Mouse (Mus musculus): ENCODE measurements around the gene Parn. TPM values are rescaled to one million over a fixed set of nuclear protein-coding genes. Genes with fewer than 3 reads are reported as not detected.

The Parn gene
- polyA plus RNA-seq, 1 experiment from 2014 or later, result 44.1 TPM

- no peak overlapping the region for H3K27ac ChIP-seq (ENCODE audit: low read depth, low read length)
- no peaks in the 10 kb centered on the region for H3K27me3 ChIP-seq (ENCODE audit: control insufficient read depth, insufficient read depth, low read length)
- H3K36me3 ChIP-seq (ENCODE audit: control insufficient read depth, insufficient read depth, low read length), result no peaks in the 10 kb centered on the region
- DNase-seq (ENCODE audit: low spot score, missing footprints), result no peak
- no peak overlapping the region for H3K9ac ChIP-seq (ENCODE audit: low read length)
- 86% methylated on average over 5 of the region's 5 CpGs for WGBS
- H3K9me3 ChIP-seq (ENCODE audit: control insufficient read depth, low read length), result no peaks in the 10 kb centered on the region
- no peak overlapping the region for H3K4me2 ChIP-seq
- no peak overlapping the region for H3K4me3 ChIP-seq (ENCODE audit: low read depth, low read length)
- H3K4me1 ChIP-seq (ENCODE audit: control insufficient read depth, insufficient read depth, low read length), result no peaks in the 10 kb centered on the region
- ATAC-seq (ENCODE audit: low FRiP score), result no peak
These were observed 136.7 kb downstream of the Parn start for GRCm38 (mm10) chr16:13531279-13531678.

- no peaks in the 10 kb centered on the region for H3K4me1 ChIP-seq (ENCODE audit: control insufficient read depth, insufficient read depth, low read length)
- H3K9me3 ChIP-seq (ENCODE audit: control insufficient read depth, low read length), result no peaks in the 10 kb centered on the region
- H3K4me2 ChIP-seq, result no peak overlapping the region
- H3K9ac ChIP-seq (ENCODE audit: low read length), result no peak overlapping the region
- no peaks in the 10 kb centered on the region for H3K36me3 ChIP-seq (ENCODE audit: control insufficient read depth, insufficient read depth, low read length)
- WGBS, result 84% methylated on average over 6 of the region's 6 CpGs
- H3K27ac ChIP-seq (ENCODE audit: low read depth, low read length), result no peak overlapping the region
- no peak for ATAC-seq (ENCODE audit: low FRiP score)
- H3K27me3 ChIP-seq (ENCODE audit: control insufficient read depth, insufficient read depth, low read length), result no peaks in the 10 kb centered on the region
- no peak for DNase-seq (ENCODE audit: low spot score, missing footprints)
- no peak overlapping the region for H3K4me3 ChIP-seq (ENCODE audit: low read depth, low read length)
These were observed 146.6 kb downstream of the Parn start for GRCm38 (mm10) chr16:13521359-13521758.

GRCm38 (mm10) chr16:13520301-13520700, 147.7 kb downstream of the Parn start:
- no peak overlapping the region for H3K9ac ChIP-seq (ENCODE audit: low read length)
- no peak overlapping the region for H3K27ac ChIP-seq (ENCODE audit: low read depth, low read length)
- H3K27me3 ChIP-seq (ENCODE audit: control insufficient read depth, insufficient read depth, low read length), result no peaks in the 10 kb centered on the region
- H3K4me2 ChIP-seq, result no peak overlapping the region
- H3K4me3 ChIP-seq (ENCODE audit: low read depth, low read length), result no peak overlapping the region
- H3K9me3 ChIP-seq (ENCODE audit: control insufficient read depth, low read length), result no peaks in the 10 kb centered on the region
- DNase-seq (ENCODE audit: low spot score, missing footprints) (no peak), ATAC-seq (ENCODE audit: low FRiP score) (no peak)
- 86% methylated on average over 6 of the region's 6 CpGs for WGBS
- H3K4me1 ChIP-seq (ENCODE audit: control insufficient read depth, insufficient read depth, low read length), result no peaks in the 10 kb centered on the region
- no peaks in the 10 kb centered on the region for H3K36me3 ChIP-seq (ENCODE audit: control insufficient read depth, insufficient read depth, low read length)

GRCm38 (mm10) chr16:13516214-13516613, 151.8 kb downstream of the Parn start:
- WGBS, result 60% methylated on average over 3 of the region's 3 CpGs
- H3K36me3 ChIP-seq (ENCODE audit: control insufficient read depth, insufficient read depth, low read length), result no peaks in the 10 kb centered on the region
- H3K9me3 ChIP-seq (ENCODE audit: control insufficient read depth, low read length), result no peaks in the 10 kb centered on the region
- no peak overlapping the region for H3K9ac ChIP-seq (ENCODE audit: low read length)
- H3K4me2 ChIP-seq, result no peak overlapping the region
- no peaks in the 10 kb centered on the region for H3K4me1 ChIP-seq (ENCODE audit: control insufficient read depth, insufficient read depth, low read length)
- no peak for ATAC-seq (ENCODE audit: low FRiP score)
- H3K27ac ChIP-seq (ENCODE audit: low read depth, low read length), result no peak overlapping the region
- H3K4me3 ChIP-seq (ENCODE audit: low read depth, low read length), result no peak overlapping the region
- no peaks in the 10 kb centered on the region for H3K27me3 ChIP-seq (ENCODE audit: control insufficient read depth, insufficient read depth, low read length)
- no peak for DNase-seq (ENCODE audit: low spot score, missing footprints)

- Histone ChIP-seq H3K9me3 (ENCODE audit: control insufficient read depth, low read length) (no peaks in the 10 kb centered on the region), H3K27me3 (ENCODE audit: control insufficient read depth, insufficient read depth, low read length) (no peaks in the 10 kb centered on the region), H3K4me1 (ENCODE audit: control insufficient read depth, insufficient read depth, low read length) (no peaks in the 10 kb centered on the region), H3K9ac (ENCODE audit: low read length) (no peak overlapping the region), H3K36me3 (ENCODE audit: control insufficient read depth, insufficient read depth, low read length) (no peaks in the 10 kb centered on the region), H3K27ac (ENCODE audit: low read depth, low read length) (no peak overlapping the region), H3K4me3 (ENCODE audit: low read depth, low read length) (no peak overlapping the region), H3K4me2 (no peak overlapping the region)
- no peak for DNase-seq (ENCODE audit: low spot score, missing footprints)
- no peak for ATAC-seq (ENCODE audit: low FRiP score)
- WGBS, result 90% methylated on average over 7 of the region's 7 CpGs
These were observed 152.4 kb downstream of the Parn start for GRCm38 (mm10) chr16:13515524-13515923.

GRCm38 (mm10) chr16:13505055-13505454, 162.9 kb downstream of the Parn start:
- Histone ChIP-seq H3K27me3 (ENCODE audit: control insufficient read depth, insufficient read depth, low read length) (no peaks in the 10 kb centered on the region), H3K36me3 (ENCODE audit: control insufficient read depth, insufficient read depth, low read length) (no peaks in the 10 kb centered on the region), H3K9me3 (ENCODE audit: control insufficient read depth, low read length) (no peaks in the 10 kb centered on the region), H3K4me1 (ENCODE audit: control insufficient read depth, insufficient read depth, low read length) (no peaks in the 10 kb centered on the region), H3K4me2 (no peak overlapping the region), H3K27ac (ENCODE audit: low read depth, low read length) (no peak overlapping the region), H3K9ac (ENCODE audit: low read length) (no peak overlapping the region), H3K4me3 (ENCODE audit: low read depth, low read length) (no peak overlapping the region)
- ATAC-seq (ENCODE audit: low FRiP score), result no peak
- DNase-seq (ENCODE audit: low spot score, missing footprints), result no peak
- WGBS, result 84% methylated on average over 5 of the region's 5 CpGs

- Histone ChIP-seq H3K4me2 (no peak overlapping the region), H3K4me3 (ENCODE audit: low read depth, low read length) (no peak overlapping the region), H3K9me3 (ENCODE audit: control insufficient read depth, low read length) (no peaks in the 10 kb centered on the region), H3K9ac (ENCODE audit: low read length) (no peak overlapping the region), H3K36me3 (ENCODE audit: control insufficient read depth, insufficient read depth, low read length) (no peaks in the 10 kb centered on the region), H3K27ac (ENCODE audit: low read depth, low read length) (no peak overlapping the region), H3K27me3 (ENCODE audit: control insufficient read depth, insufficient read depth, low read length) (no peaks in the 10 kb centered on the region), H3K4me1 (ENCODE audit: control insufficient read depth, insufficient read depth, low read length) (no peaks in the 10 kb centered on the region)
- DNase-seq (ENCODE audit: low spot score, missing footprints), result no peak
- no peak for ATAC-seq (ENCODE audit: low FRiP score)
- WGBS, result 90% methylated on average over 3 of the region's 3 CpGs
These were observed 163.5 kb downstream of the Parn start for GRCm38 (mm10) chr16:13504476-13504875.

- 73% methylated on average over 3 of the region's 3 CpGs for WGBS
- Histone ChIP-seq H3K4me3 (ENCODE audit: low read depth, low read length) (no peak overlapping the region), H3K27me3 (ENCODE audit: control insufficient read depth, insufficient read depth, low read length) (no peaks in the 10 kb centered on the region), H3K9ac (ENCODE audit: low read length) (no peak overlapping the region), H3K4me2 (no peak overlapping the region), H3K4me1 (ENCODE audit: control insufficient read depth, insufficient read depth, low read length) (no peaks in the 10 kb centered on the region), H3K27ac (ENCODE audit: low read depth, low read length) (no peak overlapping the region), H3K9me3 (ENCODE audit: control insufficient read depth, low read length) (no peaks in the 10 kb centered on the region), H3K36me3 (ENCODE audit: control insufficient read depth, insufficient read depth, low read length) (no peaks in the 10 kb centered on the region)
- ATAC-seq (ENCODE audit: low FRiP score) (no peak), DNase-seq (ENCODE audit: low spot score, missing footprints) (no peak)
These were observed 169.0 kb downstream of the Parn start for GRCm38 (mm10) chr16:13498923-13499322.

- Histone ChIP-seq H3K4me1 (ENCODE audit: control insufficient read depth, insufficient read depth, low read length) (no peaks in the 10 kb centered on the region), H3K9me3 (ENCODE audit: control insufficient read depth, low read length) (no peaks in the 10 kb centered on the region), H3K4me2 (no peak overlapping the region), H3K27me3 (ENCODE audit: control insufficient read depth, insufficient read depth, low read length) (no peaks in the 10 kb centered on the region), H3K36me3 (ENCODE audit: control insufficient read depth, insufficient read depth, low read length) (no peaks in the 10 kb centered on the region), H3K9ac (ENCODE audit: low read length) (no peak overlapping the region), H3K27ac (ENCODE audit: low read depth, low read length) (no peak overlapping the region), H3K4me3 (ENCODE audit: low read depth, low read length) (no peak overlapping the region)
- no peak for ATAC-seq (ENCODE audit: low FRiP score)
- 94% methylated on average over 3 of the region's 3 CpGs for WGBS
- DNase-seq (ENCODE audit: low spot score, missing footprints), result no peak
These were observed 174.0 kb downstream of the Parn start for GRCm38 (mm10) chr16:13493981-13494380.

GRCm38 (mm10) chr16:13492996-13493395, 175.0 kb downstream of the Parn start:
- Histone ChIP-seq H3K9ac (ENCODE audit: low read length) (no peak overlapping the region), H3K36me3 (ENCODE audit: control insufficient read depth, insufficient read depth, low read length) (no peaks in the 10 kb centered on the region), H3K27me3 (ENCODE audit: control insufficient read depth, insufficient read depth, low read length) (no peaks in the 10 kb centered on the region), H3K4me2 (no peak overlapping the region), H3K4me1 (ENCODE audit: control insufficient read depth, insufficient read depth, low read length) (no peaks in the 10 kb centered on the region), H3K4me3 (ENCODE audit: low read depth, low read length) (no peak overlapping the region), H3K9me3 (ENCODE audit: control insufficient read depth, low read length) (no peaks in the 10 kb centered on the region), H3K27ac (ENCODE audit: low read depth, low read length) (no peak overlapping the region)
- no peak for DNase-seq (ENCODE audit: low spot score, missing footprints)
- no peak for ATAC-seq (ENCODE audit: low FRiP score)
- WGBS, result 76% methylated on average over 3 of the region's 3 CpGs
